Mouse (Mus musculus): ENCODE measurements around the gene Faap24. TPM values are rescaled to one million over a fixed set of nuclear protein-coding genes. Genes with fewer than 3 reads are reported as not detected.

Faap24 gene
- 3.9 and 6.5 TPM in 2 replicates for polyA plus RNA-seq (2015; fragmentation: Nextera tagmentation; extraction: Ambion mirVana)

DNA sequence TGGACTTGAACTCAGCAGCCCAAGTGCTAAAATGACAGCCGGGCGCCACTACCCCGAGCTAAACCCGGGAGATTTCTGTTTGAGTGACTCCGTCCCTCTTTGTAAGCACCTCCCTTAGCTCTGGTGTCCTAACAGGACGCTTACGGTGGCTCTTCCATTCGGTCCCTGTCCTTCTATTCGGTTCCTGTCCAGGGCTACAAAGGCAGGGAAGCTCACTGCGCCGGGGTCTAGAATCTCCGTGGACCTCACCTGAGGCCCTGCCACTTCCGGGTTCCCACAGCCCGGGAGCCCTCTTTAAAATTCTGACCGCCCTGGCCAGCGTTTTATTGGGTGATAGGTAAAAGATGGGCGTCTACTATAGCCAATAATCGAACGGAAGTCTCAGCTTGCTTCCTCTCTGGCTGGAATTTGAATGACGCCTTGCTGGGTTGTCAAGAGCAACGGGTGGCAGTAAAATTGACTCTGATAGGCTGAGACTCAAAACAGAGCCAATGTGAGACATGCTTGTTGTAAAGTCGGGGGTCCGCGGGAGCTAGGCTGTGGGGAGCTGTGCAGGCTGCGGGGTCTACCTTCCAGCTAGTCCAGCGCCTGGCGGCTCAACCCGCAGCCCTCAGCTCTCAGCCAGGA, at the start of gene Faap24, which contains the start of gene Cep89:
Faap24 (minus strand) TSS at position 295 of the 627 bp plus-strand sequence.
Cep89 (plus strand) TSS at position 494 of the 627 bp plus-strand sequence.

Other genes starting within 250 kb of the Faap24 start
- gene Slc7a10, start 210.5 kb downstream of the Faap24 start, polyA plus RNA-seq (2015; fragmentation: Nextera tagmentation; extraction: Ambion mirVana), result 5.9 and 21.7 TPM in 2 replicates
- 3.9 and 4.4 TPM in 2 replicates for gene Lrp3, start 181.3 kb downstream of the Faap24 start, polyA plus RNA-seq (2015; fragmentation: Nextera tagmentation; extraction: Ambion mirVana)
- 9.6 and 9.8 TPM in 2 replicates for gene Gpatch1, start 78.4 kb downstream of the Faap24 start, polyA plus RNA-seq (2015; fragmentation: Nextera tagmentation; extraction: Ambion mirVana)
- 0.77 and 0.87 TPM in 2 replicates for gene Rhpn2, start 62.7 kb downstream of the Faap24 start, polyA plus RNA-seq (2015; fragmentation: Nextera tagmentation; extraction: Ambion mirVana)
- 12.4 and 14.7 TPM in 2 replicates for gene Cep89, start 199 bp upstream of the Faap24 start, polyA plus RNA-seq (2015; fragmentation: Nextera tagmentation; extraction: Ambion mirVana)
- gene Slc7a9, start 52.0 kb upstream of the Faap24 start, polyA plus RNA-seq (2015; fragmentation: Nextera tagmentation; extraction: Ambion mirVana), result not detected in 2 replicates
- gene Tdrd12, start 140.9 kb upstream of the Faap24 start, polyA plus RNA-seq (2015; fragmentation: Nextera tagmentation; extraction: Ambion mirVana), result 0.13 and 0.14 TPM in 2 replicates
- 38.9 and 41.1 TPM in 2 replicates for gene Nudt19, start 159.5 kb upstream of the Faap24 start, polyA plus RNA-seq (2015; fragmentation: Nextera tagmentation; extraction: Ambion mirVana)
- 0.13 and 0.21 TPM in 2 replicates for gene Rgs9bp, start 188.7 kb upstream of the Faap24 start, polyA plus RNA-seq (2015; fragmentation: Nextera tagmentation; extraction: Ambion mirVana)
- gene Ankrd27, start 189.4 kb upstream of the Faap24 start, polyA plus RNA-seq (2015; fragmentation: Nextera tagmentation; extraction: Ambion mirVana), result 13.9 and 14.5 TPM in 2 replicates